Mouse (Mus musculus) midbrain, embryonic 15.5 days (tissue): ENCODE measurements around the gene Pltp. TPM values are rescaled to one million over a fixed set of nuclear protein-coding genes. Genes with fewer than 3 reads are reported as not detected.

Experiments used
- ATAC-seq: fragments of 200-750 bp; cut with Nextera tagmentation; replicated peaks from 2 replicates; pipeline ENCODE4 v1.8.0; 2017; ENCODE audit warnings: moderate TSS enrichment
- H3K27ac ChIP-seq: fragments of 300-500 bp; sonication (generic); 2 replicates; pipeline ENCODE4 v1.5.1; 2015; ENCODE audit warnings: mild to moderate bottlenecking, inconsistent platforms
- H3K27me3 ChIP-seq: fragments of 300-500 bp; sonication (generic); replicated peaks from 2 replicates; pipeline ENCODE4 v1.6.1; 2015; ENCODE audit warnings: inconsistent platforms
- H3K36me3 ChIP-seq: fragments of 300-500 bp; sonication (generic); replicated peaks from 2 replicates; pipeline ENCODE4 v1.6.1; 2015; ENCODE audit warnings: inconsistent platforms
- H3K4me1 ChIP-seq: fragments of 300-500 bp; sonication (generic); 2 replicates; pipeline ENCODE4 v1.6.1; 2015; ENCODE audit warnings: inconsistent platforms
- H3K4me2 ChIP-seq: fragments of 300-500 bp; sonication (generic); 2 replicates; pipeline ENCODE4 v1.6.1; 2015; ENCODE audit warnings: inconsistent platforms, mild to moderate bottlenecking, moderate library complexity
- H3K4me3 ChIP-seq: fragments of 300-500 bp; sonication (generic); 2 replicates; pipeline ENCODE4 v1.5.1; 2015; ENCODE audit warnings: mild to moderate bottlenecking, inconsistent platforms
- H3K9ac ChIP-seq: fragments of 300-500 bp; sonication (generic); 2 replicates; pipeline ENCODE4 v1.6.1; 2015; ENCODE audit warnings: mild to moderate bottlenecking, inconsistent platforms
- H3K9me3 ChIP-seq: fragments of 300-500 bp; sonication (generic); 2 replicates; pipeline ENCODE4 v1.6.1; 2016; ENCODE audit warnings: inconsistent platforms
- WGBS: fragments of 180-500 bp; shearing (Covaris S2); methylation state at CpG from one replicate; pipeline ENCODE4 v1.1.7; 2015; ENCODE audit warnings: mixed read lengths; 5-methylcytosine and 5-hydroxymethylcytosine counted together
- polyA plus RNA-seq: library from polyadenylated mRNA; unstranded; fragments of >200 nt; fragmentation: Nextera tagmentation; extraction: Ambion mirVana; gene quantifications from 2 replicates; pipeline ENCODE4 v1.2.1, GENCODE M21; 2015

Gene Pltp
- polyA plus RNA-seq, 1 experiment from 2014 or later, result 105 TPM

DNA sequence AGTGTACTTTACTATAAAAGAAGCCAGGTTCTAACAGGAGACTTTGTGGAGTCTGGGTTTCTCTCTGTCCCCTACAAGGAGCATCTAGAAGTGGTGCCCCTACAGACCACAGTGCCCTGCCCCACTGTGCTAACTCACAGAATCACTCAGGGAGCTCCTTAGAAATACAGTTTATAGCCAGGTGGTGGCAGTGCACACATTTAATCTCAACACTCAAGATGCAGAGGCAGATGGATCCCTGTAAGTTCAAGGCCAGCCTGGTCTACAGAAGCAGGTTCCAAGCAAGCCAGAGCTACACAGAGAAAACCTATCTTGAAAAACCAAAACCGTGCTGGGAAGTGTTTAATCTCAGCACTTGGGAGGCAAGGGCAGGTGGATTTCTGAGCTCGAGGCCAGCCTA, 63.7 kb downstream of the Pltp start:
- Histone ChIP-seq H3K4me1 (no peaks in the 10 kb centered on the region; the same call in 1 of the 2 replicates), H3K27me3 (no peaks in the 10 kb centered on the region), H3K4me3 (no peak overlapping the region), H3K27ac (no peak overlapping the region), H3K9ac (no peak overlapping the region), H3K36me3 (peaks cover 26% of the 10 kb centered on the region), H3K9me3 (no peaks in the 10 kb centered on the region), H3K4me2 (no peak overlapping the region)
- WGBS, result 97% methylated on average over 2 of the region's 2 CpGs
- ATAC-seq, result no peak

GRCm38 (mm10) chr2:164793236-164793635, 64.3 kb downstream of the Pltp start:
- Histone ChIP-seq H3K4me3 (no peak overlapping the region), H3K27ac (no peak overlapping the region), H3K9me3 (no peaks in the 10 kb centered on the region), H3K9ac (no peak overlapping the region), H3K36me3 (peaks cover 25% of the 10 kb centered on the region), H3K4me1 (peaks cover 3% of the 10 kb centered on the region; the same call in 1 of the 2 replicates), H3K4me2 (no peak overlapping the region), H3K27me3 (no peaks in the 10 kb centered on the region)
- 81% methylated on average over 3 of the region's 3 CpGs for WGBS
- no peak for ATAC-seq

GRCm38 (mm10) chr2:164792400-164793190, 64.9 kb downstream of the Pltp start:
- 95% methylated on average over 12 of the region's 12 CpGs for WGBS
- peaks cover 20% of the 10 kb centered on the region for H3K36me3 ChIP-seq
- no peak overlapping the region for H3K4me3 ChIP-seq
- H3K27me3 ChIP-seq, result no peaks in the 10 kb centered on the region
- H3K4me1 ChIP-seq, result peaks cover 4% of the 10 kb centered on the region; the same call in 1 of the 2 replicates
- no peak overlapping the region for H3K9ac ChIP-seq
- ATAC-seq, result no peak
- H3K4me2 ChIP-seq, result no peak overlapping the region
- H3K27ac ChIP-seq, result no peak overlapping the region
- no peaks in the 10 kb centered on the region for H3K9me3 ChIP-seq

DNA sequence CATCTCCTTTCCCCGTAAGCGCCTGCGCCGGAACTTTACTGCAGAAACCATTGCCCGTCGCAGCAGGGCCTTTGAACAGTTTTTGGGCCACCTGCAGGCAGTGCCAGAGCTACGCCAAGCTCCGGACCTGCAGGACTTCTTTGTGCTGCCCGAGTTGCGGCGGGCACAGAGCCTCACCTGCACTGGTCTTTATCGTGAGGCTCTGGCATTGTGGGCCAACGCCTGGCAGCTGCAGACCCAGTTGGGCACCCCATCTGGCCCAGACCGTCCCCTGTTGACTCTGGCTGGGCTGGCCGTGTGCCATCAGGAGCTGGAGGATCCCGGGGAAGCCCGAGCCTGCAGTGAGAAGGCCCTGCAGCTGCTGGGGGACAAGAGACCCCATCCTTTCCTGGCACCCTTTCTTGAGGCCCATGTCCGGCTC, 65.7 kb downstream of the Pltp start:
- 94% methylated on average over 18 of the region's 18 CpGs for WGBS

DNA sequence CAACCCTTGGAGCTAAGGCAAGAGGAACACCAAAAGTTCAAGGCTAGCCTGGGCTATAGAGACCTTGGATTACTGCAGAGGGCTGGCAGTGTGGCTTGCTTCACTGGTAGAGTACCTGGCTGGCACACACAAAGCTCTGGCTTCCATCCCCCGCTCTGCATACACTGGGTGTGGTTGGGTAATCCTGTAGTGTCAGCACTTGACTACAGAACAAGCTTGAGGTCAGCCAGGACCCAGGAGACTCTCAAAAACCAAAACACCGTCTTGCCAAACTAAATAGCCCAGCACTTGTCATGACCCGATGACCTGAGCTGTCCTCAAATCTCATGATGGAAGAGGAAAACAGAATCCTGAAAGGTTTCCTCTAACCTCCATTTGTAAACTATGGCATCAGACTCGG, 67.1 kb downstream of the Pltp start:
- H3K4me2 ChIP-seq, result no peak overlapping the region
- H3K4me1 ChIP-seq, result peaks cover 16% of the 10 kb centered on the region
- no peaks in the 10 kb centered on the region for H3K27me3 ChIP-seq
- no peak for ATAC-seq
- no peaks in the 10 kb centered on the region for H3K9me3 ChIP-seq
- no peak overlapping the region for H3K27ac ChIP-seq
- no peak overlapping the region for H3K4me3 ChIP-seq
- H3K36me3 ChIP-seq, result peaks cover 11% of the 10 kb centered on the region
- WGBS, result 85% methylated on average over 4 of the region's 4 CpGs
- H3K9ac ChIP-seq, result no peak overlapping the region

More for the DNA sequence above, 65.7 kb downstream of the Pltp start:
- no peak overlapping the region for H3K9ac ChIP-seq
- peaks cover 18% of the 10 kb centered on the region for H3K36me3 ChIP-seq
- no peak overlapping the region for H3K4me3 ChIP-seq
- peaks cover 9% of the 10 kb centered on the region; the same call in 1 of the 2 replicates for H3K4me1 ChIP-seq
- no peaks in the 10 kb centered on the region for H3K27me3 ChIP-seq
- ATAC-seq, result no peak
- H3K9me3 ChIP-seq, result no peaks in the 10 kb centered on the region
- H3K27ac ChIP-seq, result no peak overlapping the region
- H3K4me2 ChIP-seq, result no peak overlapping the region

Other genes starting within 250 kb of the Pltp start
- gene Wfdc6b, start 244.2 kb downstream of the Pltp start, polyA plus RNA-seq, result not detected in 2 replicates
- gene Wfdc8, start 244.1 kb downstream of the Pltp start, polyA plus RNA-seq, result not detected in 2 replicates
- gene Wfdc16, start 218.9 kb downstream of the Pltp start, polyA plus RNA-seq, result not detected in 2 replicates
- not detected in 2 replicates for gene Wfdc10, start 201.7 kb downstream of the Pltp start, polyA plus RNA-seq
- 0.34 TPM in 1 of 2 replicates, not detected in the other for gene Wfdc9, start 201.1 kb downstream of the Pltp start, polyA plus RNA-seq
- not detected in 2 replicates for gene Wfdc11, start 183.6 kb downstream of the Pltp start, polyA plus RNA-seq
- gene Wfdc13, start 172.6 kb downstream of the Pltp start, polyA plus RNA-seq, result not detected in 2 replicates
- gene Spint4, start 159.2 kb downstream of the Pltp start, polyA plus RNA-seq, result not detected in 2 replicates
- not detected in 2 replicates for gene Spint5, start 142.4 kb downstream of the Pltp start, polyA plus RNA-seq
- gene Wfdc3, start 111.8 kb downstream of the Pltp start, polyA plus RNA-seq, result 1.3 and 1.9 TPM in 2 replicates
- 52.7 and 55.4 TPM in 2 replicates for gene Dnttip1, start 111.7 kb downstream of the Pltp start, polyA plus RNA-seq
- gene Ube2c, start 87.8 kb downstream of the Pltp start, polyA plus RNA-seq, result 56.6 and 64.4 TPM in 2 replicates
- not detected in 2 replicates for gene Tnnc2, start 77.7 kb downstream of the Pltp start, polyA plus RNA-seq
- gene Snx21, start 71.9 kb downstream of the Pltp start, polyA plus RNA-seq, result 34.8 and 40.6 TPM in 2 replicates
- gene Acot8, start 52.8 kb downstream of the Pltp start, polyA plus RNA-seq, result 20.0 and 20.2 TPM in 2 replicates
- gene Zswim3, start 52.6 kb downstream of the Pltp start, polyA plus RNA-seq, result 17.8 and 18.4 TPM in 2 replicates
- 28.3 and 31.3 TPM in 2 replicates for gene Zswim1, start 35.0 kb downstream of the Pltp start, polyA plus RNA-seq
- not detected in 2 replicates for gene Spata25, start 29.2 kb downstream of the Pltp start, polyA plus RNA-seq
- 101 and 109 TPM in 2 replicates for gene Ctsa, start 24.8 kb downstream of the Pltp start, polyA plus RNA-seq
- gene Neurl2, start 24.3 kb downstream of the Pltp start, polyA plus RNA-seq, result 6.4 and 6.6 TPM in 2 replicates
- 85.3 and 93.1 TPM in 2 replicates for gene Pcif1, start 21.6 kb upstream of the Pltp start, polyA plus RNA-seq
- 17.8 and 18.9 TPM in 2 replicates for gene Zfp335, start 54.0 kb upstream of the Pltp start, polyA plus RNA-seq
- 28.9 and 34.3 TPM in 2 replicates for gene Mmp9, start 83.1 kb upstream of the Pltp start, polyA plus RNA-seq
- gene Slc12a5, start 103.1 kb upstream of the Pltp start, polyA plus RNA-seq, result 63.8 and 64.0 TPM in 2 replicates
- 123 and 126 TPM in 2 replicates for gene Ncoa5, start 177.2 kb upstream of the Pltp start, polyA plus RNA-seq
- 5.5 and 6.3 TPM in 2 replicates for gene Cd40, start 197.9 kb upstream of the Pltp start, polyA plus RNA-seq
- not detected in 2 replicates for gene 1700025C18Rik, start 233.0 kb upstream of the Pltp start, polyA plus RNA-seq